Mouse (Mus musculus): ENCODE measurements at regions not wholly inside any gene's neighbourhood (a gene's known extent, or its start where the extent isn't known, plus 50 kb on each side); places are given as distances from the start of the nearest gene placed in this dataset.

DNA sequence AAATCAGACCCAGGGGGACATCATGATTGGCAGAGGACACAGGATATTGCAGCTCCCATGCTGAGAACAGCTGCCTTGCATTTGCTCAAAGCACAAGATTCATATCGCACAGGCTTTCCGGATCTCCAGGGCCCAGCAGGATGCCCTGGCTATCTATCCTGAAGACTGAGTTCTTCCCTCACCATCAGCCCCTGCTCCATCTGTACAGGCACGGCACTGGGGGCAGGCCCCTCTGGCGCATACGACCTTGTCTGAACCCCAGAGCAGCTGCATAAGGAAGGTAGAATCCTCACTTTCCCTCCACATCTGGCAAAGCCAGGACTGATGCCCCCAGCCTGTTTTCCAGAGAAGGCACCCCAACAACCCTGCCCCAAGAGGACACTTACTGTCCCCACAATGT, 266.8 kb downstream of the Tns1 start:
- no peak for ATAC-seq (ENCODE audit: extremely low read depth, insufficient number of reproducible peaks, low FRiP score, low TSS enrichment)
- Histone ChIP-seq H3K4me2 (no peak overlapping the region), H3K4me1 (peaks cover 3% of the 10 kb centered on the region), H3K9ac (no peak overlapping the region), H3K27ac (replicated peaks) (no peak overlapping the region), H3K27me3 (replicated peaks) (no peaks in the 10 kb centered on the region), H3K9me3 (no peaks in the 10 kb centered on the region), H3K4me3 (no peak overlapping the region), H3K36me3 (no peaks in the 10 kb centered on the region)
- WGBS = 62% methylated on average over 5 of the region's 5 CpGs

DNA sequence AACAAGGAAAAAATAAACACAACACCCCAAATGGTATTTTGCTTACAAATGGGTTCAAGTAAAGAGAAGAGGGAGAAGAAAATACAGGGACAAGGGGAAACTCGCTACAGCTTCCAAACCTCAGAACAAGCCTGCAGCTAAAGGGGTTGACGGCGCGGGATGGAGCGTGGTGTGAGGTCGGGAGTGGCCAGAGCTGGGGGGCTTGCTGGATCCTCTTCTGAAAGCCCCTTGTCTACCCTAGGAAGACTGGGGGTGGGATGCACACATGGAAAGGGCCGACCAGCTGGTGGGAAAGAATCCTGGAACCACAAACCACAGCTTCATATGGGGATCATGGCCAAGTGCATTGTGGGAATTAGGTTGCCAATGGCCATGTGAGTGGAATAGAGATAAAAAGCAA, 267.4 kb downstream of the Tns1 start:
- Histone ChIP-seq H3K4me1 (no peaks in the 10 kb centered on the region), H3K4me3 (no peak overlapping the region), H3K9me3 (no peaks in the 10 kb centered on the region), H3K27me3 (replicated peaks) (no peaks in the 10 kb centered on the region), H3K27ac (replicated peaks) (no peak overlapping the region), H3K4me2 (no peak overlapping the region), H3K9ac (no peak overlapping the region), H3K36me3 (no peaks in the 10 kb centered on the region)
- WGBS = 90% methylated on average over 7 of the region's 7 CpGs
- no peak for ATAC-seq (ENCODE audit: extremely low read depth, insufficient number of reproducible peaks, low FRiP score, low TSS enrichment)

DNA sequence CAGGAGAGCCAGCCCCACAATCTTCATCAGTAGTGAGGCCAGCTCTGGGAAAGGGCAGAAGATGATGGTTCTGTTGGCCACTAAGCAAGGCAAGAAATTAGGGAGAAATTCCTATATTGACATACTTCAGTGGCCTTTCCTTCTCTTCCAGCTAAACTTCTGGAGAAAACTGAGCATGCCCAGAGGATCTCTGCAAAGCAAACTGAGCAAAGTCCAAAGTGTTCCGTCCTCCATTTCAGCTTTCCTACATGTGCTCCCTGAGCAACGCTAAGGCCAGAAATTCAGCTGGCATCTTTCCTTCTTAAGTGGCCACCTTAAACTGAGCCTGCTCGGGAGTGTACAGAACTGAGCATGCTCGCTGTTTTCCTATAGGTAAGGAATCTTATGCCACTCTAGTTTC, 268.9 kb downstream of the Tns1 start:
- Histone ChIP-seq H3K4me2 (no peak overlapping the region), H3K27me3 (replicated peaks) (no peaks in the 10 kb centered on the region), H3K9ac (no peak overlapping the region), H3K4me3 (no peak overlapping the region), H3K9me3 (no peaks in the 10 kb centered on the region), H3K27ac (replicated peaks) (no peak overlapping the region), H3K36me3 (no peaks in the 10 kb centered on the region), H3K4me1 (peaks cover 3% of the 10 kb centered on the region; the same call in 1 of the 2 replicates)
- 77% methylated on average over 4 of the region's 4 CpGs for WGBS
- no peak for ATAC-seq (ENCODE audit: extremely low read depth, insufficient number of reproducible peaks, low FRiP score, low TSS enrichment)

DNA sequence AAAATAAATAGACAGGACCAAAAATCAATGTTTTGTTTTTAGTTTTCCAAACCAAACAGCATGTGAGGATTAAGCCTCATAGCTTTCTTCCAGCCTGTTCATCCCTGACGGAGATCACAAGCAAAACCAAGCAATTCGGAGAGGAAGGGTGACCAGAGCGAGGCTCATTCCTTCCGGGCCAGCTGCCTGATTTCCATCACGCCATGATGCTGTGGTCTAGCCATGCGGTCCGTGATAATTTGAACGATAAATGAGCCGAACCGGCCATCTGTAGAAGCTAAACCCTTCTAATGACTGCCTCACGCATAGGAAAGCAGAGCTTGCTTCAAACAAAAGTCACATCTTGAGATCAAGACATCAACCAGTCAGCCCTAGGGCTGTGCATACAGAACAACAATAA, 270.4 kb downstream of the Tns1 start:
- Histone ChIP-seq H3K36me3 (no peaks in the 10 kb centered on the region), H3K9ac (no peak overlapping the region), H3K4me1 (peaks cover 3% of the 10 kb centered on the region; the same call in 1 of the 2 replicates), H3K9me3 (no peaks in the 10 kb centered on the region), H3K4me3 (no peak overlapping the region), H3K27me3 (replicated peaks) (no peaks in the 10 kb centered on the region), H3K4me2 (no peak overlapping the region), H3K27ac (replicated peaks) (no peak overlapping the region)
- WGBS = 80% methylated on average over 11 of the region's 11 CpGs
- no peak for ATAC-seq (ENCODE audit: extremely low read depth, insufficient number of reproducible peaks, low FRiP score, low TSS enrichment)

DNA sequence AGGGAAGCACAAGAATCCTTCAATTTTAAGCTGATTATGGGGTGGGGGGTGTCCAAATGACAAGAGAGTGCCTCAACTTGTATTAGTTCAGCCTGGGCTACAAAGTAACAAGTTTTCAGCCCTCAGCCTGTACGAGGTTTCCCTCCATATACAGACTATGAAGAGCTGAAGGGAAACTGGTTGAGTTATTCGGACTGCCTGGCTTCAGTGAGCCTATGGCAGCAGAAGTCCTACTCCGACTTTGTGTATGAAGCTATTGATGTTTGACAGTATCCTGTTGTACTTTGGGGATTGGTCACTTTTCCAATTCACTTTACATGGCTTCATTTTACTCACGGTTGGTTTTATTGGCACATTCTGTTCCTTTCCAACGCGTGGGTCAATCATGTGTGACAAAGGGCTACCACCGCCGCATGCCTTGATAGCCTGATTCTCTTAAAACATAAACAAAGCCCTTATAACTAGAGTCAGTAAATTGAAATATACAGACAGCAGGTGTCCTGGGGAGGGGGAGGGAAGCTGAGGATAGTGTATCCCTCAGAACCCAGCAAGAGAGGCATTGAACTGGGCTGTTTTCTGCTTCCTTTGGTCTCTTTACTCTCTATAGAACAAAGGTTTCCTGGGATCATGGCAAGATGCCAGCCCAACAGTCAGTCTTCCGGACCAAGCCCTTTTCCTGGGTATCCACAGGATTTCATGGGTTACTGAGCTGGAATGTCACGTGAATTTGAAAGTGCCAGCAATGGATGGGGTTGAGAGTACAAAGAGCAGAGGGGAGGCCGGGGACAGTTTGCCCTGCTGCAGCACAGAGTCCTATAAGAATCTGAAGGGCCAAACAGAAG, 273.9 kb downstream of the Tns1 start:
- Histone ChIP-seq H3K27me3 (replicated peaks) (no peaks in the 10 kb centered on the region), H3K9me3 (no peaks in the 10 kb centered on the region), H3K4me2 (no peak overlapping the region), H3K27ac (replicated peaks) (no peak overlapping the region), H3K9ac (no peak overlapping the region), H3K4me3 (no peak overlapping the region), H3K36me3 (no peaks in the 10 kb centered on the region), H3K4me1 (peaks cover 11% of the 10 kb centered on the region)
- no peak for ATAC-seq (ENCODE audit: extremely low read depth, insufficient number of reproducible peaks, low FRiP score, low TSS enrichment)
- 80% methylated on average over 11 of the region's 11 CpGs for WGBS

DNA sequence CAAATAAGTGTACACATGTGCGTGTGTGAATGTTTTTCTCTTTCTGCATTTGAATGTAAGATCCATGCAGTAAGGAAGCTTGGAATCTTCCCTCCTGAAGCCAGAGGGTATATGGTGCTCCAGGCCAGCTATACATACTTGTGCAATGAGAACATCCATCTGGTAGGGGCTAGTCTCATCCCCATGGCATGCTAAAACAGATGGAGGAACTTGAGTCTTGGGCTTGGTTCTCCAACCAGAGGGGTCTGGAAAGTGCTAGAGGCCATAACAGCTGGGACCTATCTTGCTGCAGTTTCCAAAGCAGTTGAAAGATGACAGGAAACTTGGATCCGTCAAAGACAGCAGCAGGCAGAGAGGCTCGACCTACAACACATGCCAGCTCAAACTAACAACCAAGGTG, 275.9 kb downstream of the Tns1 start:
- whole genome bisulfite sequencing = 38% methylated on average over 3 of the region's 3 CpGs
- H3K4me2 ChIP-seq = no peak overlapping the region

DNA sequence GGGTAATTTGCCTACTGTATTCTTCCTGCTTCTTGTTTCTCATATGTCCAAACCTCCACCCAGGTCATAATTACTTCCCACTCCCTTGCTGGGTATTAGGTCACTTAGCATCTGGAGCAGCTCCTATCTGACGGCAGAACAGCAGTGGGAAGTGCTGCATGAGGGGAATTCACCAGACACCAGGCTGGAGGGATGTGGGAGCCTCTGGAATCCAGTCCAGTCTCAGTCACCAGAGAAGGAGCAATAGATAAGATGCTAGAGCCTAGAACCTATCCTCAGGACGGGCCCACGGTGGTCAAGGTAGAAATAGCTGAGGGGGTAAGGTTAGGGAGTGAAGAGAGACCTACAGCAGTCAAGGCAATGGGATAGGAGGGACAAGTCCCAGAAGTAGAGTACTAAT, 277.1 kb downstream of the Tns1 start:
- no peaks in the 10 kb centered on the region for H3K36me3 ChIP-seq
- 45% methylated on average over 3 of the region's 3 CpGs for WGBS
- H3K27me3 ChIP-seq (replicated peaks) = no peaks in the 10 kb centered on the region
- no peak overlapping the region for H3K9ac ChIP-seq
- H3K4me1 ChIP-seq = peaks cover 11% of the 10 kb centered on the region
- no peak overlapping the region for H3K27ac ChIP-seq (replicated peaks)
- no peaks in the 10 kb centered on the region for H3K9me3 ChIP-seq
- H3K4me3 ChIP-seq = no peak overlapping the region
- no peak overlapping the region for H3K4me2 ChIP-seq
- ATAC-seq (ENCODE audit: extremely low read depth, insufficient number of reproducible peaks, low FRiP score, low TSS enrichment) = no peak

More for the DNA sequence above, 275.9 kb downstream of the Tns1 start:
- H3K9me3 ChIP-seq = no peaks in the 10 kb centered on the region
- H3K9ac ChIP-seq = no peak overlapping the region
- H3K36me3 ChIP-seq = no peaks in the 10 kb centered on the region
- no peak overlapping the region for H3K27ac ChIP-seq (replicated peaks)
- H3K4me3 ChIP-seq = no peak overlapping the region
- no peak for ATAC-seq (ENCODE audit: extremely low read depth, insufficient number of reproducible peaks, low FRiP score, low TSS enrichment)
- H3K27me3 ChIP-seq (replicated peaks) = no peaks in the 10 kb centered on the region
- peaks cover 11% of the 10 kb centered on the region for H3K4me1 ChIP-seq

DNA sequence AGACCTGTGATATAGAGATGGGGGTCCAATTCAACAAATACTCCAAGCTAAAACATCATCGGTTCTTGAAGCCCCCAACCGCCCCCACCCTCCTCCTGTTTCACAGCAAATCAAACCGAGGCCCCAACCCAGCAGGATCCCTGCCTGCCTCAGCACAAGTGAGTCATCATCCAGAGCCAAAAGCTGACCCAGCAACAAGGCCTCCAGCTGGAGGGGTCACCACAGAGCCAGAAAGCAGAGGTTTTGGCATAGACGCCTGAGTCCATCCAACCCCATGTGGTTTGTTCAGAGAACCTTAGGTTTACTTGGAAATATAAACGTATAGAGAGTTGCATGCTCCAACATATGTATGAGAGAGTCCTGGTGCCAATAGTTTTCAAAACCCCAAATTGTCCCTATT, 279.1 kb downstream of the Tns1 start:
- Histone ChIP-seq H3K27me3 (replicated peaks) (peaks cover 3% of the 10 kb centered on the region; the same call in 1 of the 2 replicates), H3K9me3 (no peaks in the 10 kb centered on the region), H3K9ac (no peak overlapping the region), H3K4me3 (no peak overlapping the region), H3K4me2 (no peak overlapping the region), H3K27ac (replicated peaks) (no peak overlapping the region), H3K4me1 (peaks cover 8% of the 10 kb centered on the region; the same call in 1 of the 2 replicates), H3K36me3 (no peaks in the 10 kb centered on the region)
- ATAC-seq (ENCODE audit: extremely low read depth, insufficient number of reproducible peaks, low FRiP score, low TSS enrichment) = no peak
- 74% methylated on average over 5 of the region's 5 CpGs for WGBS

DNA sequence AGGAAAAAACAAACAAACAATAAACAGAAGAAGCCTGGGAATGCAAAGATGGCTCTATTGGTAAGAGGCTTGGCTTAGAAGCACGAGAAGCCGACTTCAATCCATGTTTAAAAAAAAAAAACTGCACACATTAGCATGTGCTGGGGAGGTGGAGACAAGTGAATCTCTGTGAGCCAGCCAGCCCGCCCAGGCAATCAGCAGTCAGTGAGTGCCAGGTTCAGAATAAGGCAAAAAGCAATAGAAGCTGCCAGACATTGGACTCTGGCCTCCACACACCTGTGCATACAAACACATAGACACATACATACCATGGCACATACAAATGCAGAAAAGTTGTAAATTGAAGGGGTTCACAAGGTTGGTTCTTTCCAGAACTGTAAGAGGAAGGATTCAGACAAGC, 279.7 kb downstream of the Tns1 start:
- no peak overlapping the region for H3K9ac ChIP-seq
- H3K36me3 ChIP-seq = no peaks in the 10 kb centered on the region
- ATAC-seq (ENCODE audit: extremely low read depth, insufficient number of reproducible peaks, low FRiP score, low TSS enrichment) = no peak
- no peak overlapping the region for H3K4me2 ChIP-seq
- H3K27ac ChIP-seq (replicated peaks) = no peak overlapping the region
- no peak overlapping the region for H3K4me3 ChIP-seq
- peaks cover 8% of the 10 kb centered on the region; the same call in 1 of the 2 replicates for H3K27me3 ChIP-seq (replicated peaks)
- whole genome bisulfite sequencing = 68% methylated on average over 3 of the region's 3 CpGs
- peaks cover 8% of the 10 kb centered on the region; the same call in 1 of the 2 replicates for H3K4me1 ChIP-seq
- no peaks in the 10 kb centered on the region for H3K9me3 ChIP-seq

DNA sequence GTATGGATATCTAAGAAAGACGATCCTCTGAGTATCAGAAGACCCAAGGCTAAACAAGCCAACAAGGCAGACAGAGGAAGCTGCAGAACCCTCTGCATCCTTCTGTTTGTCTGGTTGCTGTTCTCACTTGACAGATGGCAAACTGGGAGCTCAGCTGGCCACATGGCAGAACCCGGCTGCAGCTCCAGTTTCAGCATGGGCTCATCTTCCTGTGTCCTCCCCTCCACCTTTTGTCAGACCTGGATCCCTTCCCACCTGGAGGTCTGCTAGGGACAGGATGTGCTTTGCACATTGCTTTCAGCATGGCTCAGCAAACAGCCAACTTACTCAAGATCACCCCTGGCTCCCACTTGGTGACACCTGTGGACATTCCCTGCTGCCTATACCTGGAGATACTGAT, 284.9 kb downstream of the Tns1 start:
- Histone ChIP-seq H3K4me2 (no peak overlapping the region), H3K9ac (no peak overlapping the region), H3K36me3 (no peaks in the 10 kb centered on the region), H3K27ac (replicated peaks) (no peak overlapping the region), H3K9me3 (no peaks in the 10 kb centered on the region), H3K27me3 (replicated peaks) (peaks cover 13% of the 10 kb centered on the region; the same call in 1 of the 2 replicates), H3K4me3 (no peak overlapping the region), H3K4me1 (no peaks in the 10 kb centered on the region)
- 67% methylated on average over 2 of the region's 2 CpGs for WGBS
- ATAC-seq (ENCODE audit: extremely low read depth, insufficient number of reproducible peaks, low FRiP score, low TSS enrichment) = no peak

DNA sequence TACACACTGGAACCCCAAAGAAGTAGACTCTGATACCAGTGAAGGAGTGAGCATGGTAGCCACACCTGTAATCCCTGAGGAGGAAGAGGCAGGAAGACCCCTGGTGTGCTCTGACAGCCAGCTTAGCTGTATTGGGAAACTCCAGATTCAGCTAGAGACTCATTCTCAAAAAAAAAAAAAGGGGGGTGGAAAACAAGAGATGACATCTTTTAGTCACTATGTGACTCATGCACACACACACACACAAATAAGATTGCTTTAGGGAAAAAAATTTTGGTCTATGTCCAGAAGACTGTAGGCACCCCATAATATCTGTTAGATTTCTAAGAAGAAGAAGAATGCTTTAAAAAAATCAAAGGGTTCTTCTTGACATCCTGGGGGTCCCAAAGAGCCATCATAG, 287.6 kb downstream of the Tns1 start:
- Histone ChIP-seq H3K27me3 (replicated peaks) (peaks cover 13% of the 10 kb centered on the region; the same call in 1 of the 2 replicates), H3K9ac (no peak overlapping the region), H3K4me2 (no peak overlapping the region), H3K4me1 (no peaks in the 10 kb centered on the region), H3K36me3 (no peaks in the 10 kb centered on the region), H3K27ac (replicated peaks) (no peak overlapping the region), H3K9me3 (no peaks in the 10 kb centered on the region), H3K4me3 (no peak overlapping the region)
- no peak for ATAC-seq (ENCODE audit: extremely low read depth, insufficient number of reproducible peaks, low FRiP score, low TSS enrichment)

DNA sequence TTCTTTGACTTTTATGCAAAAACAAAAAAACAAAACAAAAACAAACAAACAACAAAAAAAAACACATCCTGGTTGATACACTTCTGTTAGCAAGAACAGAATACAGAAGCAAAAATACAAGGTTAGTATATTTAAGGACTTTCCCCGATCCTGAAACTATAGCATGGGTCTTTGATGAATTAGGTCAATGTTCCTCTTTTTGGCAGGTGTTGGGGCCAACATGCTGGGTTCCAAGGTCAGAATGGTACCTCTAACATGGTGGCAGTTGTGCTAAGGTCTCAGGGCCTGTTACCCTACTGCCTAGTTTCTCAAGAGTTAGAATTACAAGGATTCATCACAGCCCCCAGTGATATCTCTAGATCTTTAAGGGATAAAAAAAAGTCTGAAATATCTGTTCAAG, 289.7 kb downstream of the Tns1 start:
- H3K4me3 ChIP-seq = no peak overlapping the region
- no peak overlapping the region for H3K27ac ChIP-seq (replicated peaks)
- no peak overlapping the region for H3K4me2 ChIP-seq
- WGBS = 75% methylated on average over 1 of the region's 1 CpGs
- no peak overlapping the region for H3K9ac ChIP-seq
- H3K4me1 ChIP-seq = no peaks in the 10 kb centered on the region
- H3K36me3 ChIP-seq = no peaks in the 10 kb centered on the region
- ATAC-seq (ENCODE audit: extremely low read depth, insufficient number of reproducible peaks, low FRiP score, low TSS enrichment) = no peak
- H3K27me3 ChIP-seq (replicated peaks) = peaks cover 5% of the 10 kb centered on the region; the same call in 1 of the 2 replicates
- no peaks in the 10 kb centered on the region for H3K9me3 ChIP-seq

All from heart, embryonic 13.5 days (tissue).